Mouse (Mus musculus): ENCODE measurements around the gene 1700003H04Rik.

DNA sequence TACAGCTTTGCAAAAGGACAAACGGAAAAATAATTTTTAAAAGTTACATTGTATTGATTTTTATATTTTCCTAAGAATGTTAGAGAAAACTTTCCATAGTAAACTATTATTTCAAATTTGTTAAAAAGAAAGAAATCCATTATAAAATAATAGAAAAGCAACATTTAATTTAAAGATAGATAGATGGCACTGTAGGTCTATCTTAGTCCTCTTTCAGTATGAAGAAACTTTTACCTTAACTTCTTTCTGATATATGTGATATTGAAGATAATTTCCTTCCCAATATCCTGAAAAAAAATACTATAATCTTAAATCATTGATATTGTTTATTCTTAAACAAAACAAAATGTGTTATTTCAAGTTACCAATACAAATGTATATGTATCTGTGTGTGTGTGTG is 24.6 kb upstream of the 1700003H04Rik start:
- TF ChIP-seq CTCF (IDR thresholded peaks at IDR 0.05; ENCODE audit: extremely low read depth, insufficient read depth, low read length) (no peak), POLR2A (IDR thresholded peaks at IDR 0.05; ENCODE audit: extremely low read depth, insufficient read depth, low read length) (no peak)
